Mouse (Mus musculus): ENCODE data around the gene Asb9.

The Asb9 gene

GRCm38 (mm10) chrX:164505709-164506498 is at the start of gene Asb9:
Asb9 (plus strand) TSS chrX:164506327.
- DNase-seq, result peak; percentile 40

GRCm38 (mm10) chrX:164459205-164459878 is 46.8 kb upstream of the Asb9 start:
- no peak for DNase-seq

GRCm38 (mm10) chrX:164502258-164502657 is 3.9 kb upstream of the Asb9 start:
- no peak for DNase-seq

- DNase-seq, result no peak
Measured at GRCm38 (mm10) chrX:164507068-164507467, 941 bp downstream of the Asb9 start.

GRCm38 (mm10) chrX:164508728-164509127 is 2.6 kb downstream of the Asb9 start:
- no peak for DNase-seq

GRCm38 (mm10) chrX:164522138-164522537 is 16.0 kb downstream of the Asb9 start:
- no peak for DNase-seq

- DNase-seq, result no peak
Measured at GRCm38 (mm10) chrX:164526566-164526965, 20.4 kb downstream of the Asb9 start.

- peak in 1 of 2 experiments; percentile 1 for DNase-seq
Measured at GRCm38 (mm10) chrX:164541436-164542317, 35.5 kb downstream of the Asb9 start.

- no peak for DNase-seq
Measured at GRCm38 (mm10) chrX:164570195-164570594, 64.1 kb downstream of the Asb9 start.

GRCm38 (mm10) chrX:164576967-164577366 is 70.8 kb downstream of the Asb9 start:
- no peak for DNase-seq
